Mouse (Mus musculus) C2C12 (cell line): Measurements from ENCODE around the gene Sntg2. TPM values are rescaled to one million over a fixed set of nuclear protein-coding genes. Genes with fewer than 3 reads are reported as not detected.

ENCODE experiments used
- H3K27me3 ChIP-seq: one replicate; pipeline ENCODE4 v1.6.1; 2011; ENCODE audit not compliant: control insufficient read depth, insufficient read depth, insufficient read length
- H3K36me3 ChIP-seq: one replicate; pipeline ENCODE4 v1.6.1; 2011; ENCODE audit not compliant: control insufficient read depth, insufficient read depth
- H3K4me3 ChIP-seq: one replicate; pipeline ENCODE4 v1.5.1; 2011; ENCODE audit warnings: mild to moderate bottlenecking, control low read depth; ENCODE audit not compliant: poor library complexity, insufficient read depth, severe bottlenecking
- H3K79me2 ChIP-seq: one replicate; pipeline ENCODE4 v1.6.1; 2011; ENCODE audit not compliant: control insufficient read depth, insufficient read depth
- H3K79me3 ChIP-seq: one replicate; pipeline ENCODE4 v1.6.1; 2011; ENCODE audit warnings: low read depth, control low read depth
- H3ac ChIP-seq: one replicate; pipeline ENCODE3; 2011; ENCODE audit warnings: low read depth; ENCODE audit not compliant: control insufficient read depth, insufficient read length
- CEBPB ChIP-seq: IDR thresholded peaks from one replicate; pipeline ENCODE4 v1.6.1; 2011; ENCODE audit warnings: low read depth, mild to moderate bottlenecking, control low read depth, moderate library complexity
- CTCF ChIP-seq: IDR thresholded peaks from one replicate; pipeline ENCODE4 v1.5.1; 2011; ENCODE audit not compliant: control insufficient read depth, insufficient read depth, insufficient read length
- FOSL1 ChIP-seq: IDR thresholded peaks from one replicate; pipeline ENCODE4 v1.8.0; 2011; ENCODE audit warnings: mild to moderate bottlenecking, low read length; ENCODE audit not compliant: poor library complexity, insufficient read depth, severe bottlenecking
- MAX ChIP-seq: IDR thresholded peaks from one replicate; pipeline ENCODE4 v1.6.1; 2011; ENCODE audit warnings: mild to moderate bottlenecking, control low read depth
- MYOD1 ChIP-seq: IDR thresholded peaks from one replicate; pipeline ENCODE4 v1.6.1; 2011; ENCODE audit warnings: low read depth; ENCODE audit not compliant: control insufficient read depth, insufficient read length
- MYOG ChIP-seq: IDR thresholded peaks from one replicate; pipeline ENCODE4 v1.6.1; 2011; ENCODE audit not compliant: control insufficient read depth, insufficient read length; ENCODE audit errors: extremely low read depth
- USF1 ChIP-seq: IDR thresholded peaks from one replicate; pipeline ENCODE4 v1.6.1; 2011; ENCODE audit warnings: low read depth, mild to moderate bottlenecking, control low read depth, moderate library complexity
- polyA plus RNA-seq: library from polyadenylated mRNA; unstranded; fragments of >200 nt; fragmentation: generic; extraction: Trizol; gene quantifications from one replicate; pipeline ENCODE4 v1.2.1, GENCODE M21; 2012; ENCODE audit warnings: missing spikeins

The Sntg2 gene
- polyA plus RNA-seq, 1 experiment: not detected

DNA sequence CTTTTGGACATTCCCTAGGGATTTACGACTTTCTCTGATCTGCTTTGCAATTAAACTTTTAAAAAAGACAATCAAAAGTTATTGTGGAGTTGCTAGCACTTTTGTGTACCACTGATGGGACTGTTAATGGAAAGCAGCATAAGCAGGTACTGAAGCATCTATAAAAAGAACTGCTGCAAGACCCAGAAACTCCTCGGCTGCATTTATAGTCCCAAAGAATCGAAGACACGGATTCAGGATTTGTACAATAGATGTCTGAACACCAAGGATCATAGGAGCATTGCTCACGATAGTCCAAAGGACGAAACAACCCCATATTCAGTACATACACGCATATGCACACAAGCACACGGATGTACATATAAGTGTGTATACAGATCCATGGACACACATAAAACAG, 213.4 kb downstream of the Sntg2 start:
- TF ChIP-seq MYOG: no peak
- TF ChIP-seq CEBPB: no peak
- no peak for TF ChIP-seq MAX
- no peak for TF ChIP-seq MYOD1
- TF ChIP-seq CTCF: no peak
- no peak for TF ChIP-seq FOSL1
- TF ChIP-seq USF1: no peak
- H3ac ChIP-seq: no peak overlapping the region
- H3K27me3 ChIP-seq: no peaks in the 10 kb centered on the region
- no peaks in the 10 kb centered on the region for H3K79me2 ChIP-seq
- no peak overlapping the region for H3K4me3 ChIP-seq
- no peaks in the 10 kb centered on the region for H3K36me3 ChIP-seq
- H3K79me3 ChIP-seq: no peaks in the 10 kb centered on the region

DNA sequence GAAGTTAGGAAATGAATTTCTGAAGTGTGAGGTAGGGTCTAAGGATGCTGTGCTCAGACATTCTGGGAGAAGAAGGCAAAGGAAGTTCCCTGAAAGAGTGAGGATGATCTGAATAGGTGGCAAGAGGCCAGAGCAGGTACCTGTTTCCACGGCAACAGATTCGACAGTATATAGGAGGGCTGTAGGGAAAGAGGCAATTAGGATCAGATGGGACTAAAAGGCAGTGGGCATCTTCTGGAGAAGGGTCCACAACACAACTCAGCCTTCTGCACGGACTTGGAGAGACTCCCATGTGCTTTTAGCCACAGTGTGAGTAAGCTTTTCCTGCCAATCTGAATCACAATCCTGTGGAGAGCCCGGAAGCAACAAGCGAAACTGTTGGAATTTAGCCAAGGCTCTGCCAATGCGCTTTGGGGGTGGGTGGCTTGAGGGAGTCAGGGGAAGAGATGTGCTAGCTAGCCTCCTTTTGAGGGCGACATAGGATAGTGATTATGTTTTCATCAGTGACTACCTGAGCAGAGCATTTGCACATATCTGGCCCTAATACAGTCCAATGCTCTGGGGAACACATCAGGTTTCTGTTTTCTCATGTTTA, 219.0 kb downstream of the Sntg2 start:
- Histone ChIP-seq H3K27me3 (no peaks in the 10 kb centered on the region), H3K79me2 (no peaks in the 10 kb centered on the region), H3K4me3 (no peak overlapping the region), H3K36me3 (no peaks in the 10 kb centered on the region), H3K79me3 (no peaks in the 10 kb centered on the region), H3ac (no peak overlapping the region)
- TF ChIP-seq FOSL1: no peak
- TF ChIP-seq CTCF: no peak
- no peak for TF ChIP-seq USF1
- TF ChIP-seq MYOG: no peak
- no peak for TF ChIP-seq MAX
- no peak for TF ChIP-seq CEBPB
- TF ChIP-seq MYOD1: no peak

DNA sequence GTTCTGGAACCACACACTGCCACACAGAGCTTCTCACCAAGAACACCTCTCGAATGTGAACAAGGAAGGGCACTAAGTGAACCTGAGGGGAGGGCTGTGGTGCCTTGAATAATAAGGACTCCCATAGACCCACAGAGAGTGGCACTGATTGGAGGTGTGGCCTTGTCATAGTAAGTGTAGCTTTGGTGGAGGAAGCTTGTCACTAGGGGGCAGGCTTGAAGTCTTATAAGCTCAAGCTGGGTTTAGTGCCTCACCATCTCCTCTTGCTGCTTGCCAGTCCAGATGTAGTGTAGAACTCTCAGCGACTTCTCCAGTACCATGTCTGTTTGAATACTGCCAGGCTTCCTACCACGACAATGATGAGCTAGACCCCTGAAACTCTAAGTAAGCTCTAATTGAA, 231.1 kb downstream of the Sntg2 start:
- no peaks in the 10 kb centered on the region for H3K79me3 ChIP-seq
- H3ac ChIP-seq: no peak overlapping the region
- H3K4me3 ChIP-seq: no peak overlapping the region
- H3K27me3 ChIP-seq: no peaks in the 10 kb centered on the region
- TF ChIP-seq MAX (no peak), CEBPB (no peak), MYOD1 (no peak), MYOG (no peak), FOSL1 (no peak), USF1 (no peak), CTCF (no peak)
- no peaks in the 10 kb centered on the region for H3K79me2 ChIP-seq
- no peaks in the 10 kb centered on the region for H3K36me3 ChIP-seq

DNA sequence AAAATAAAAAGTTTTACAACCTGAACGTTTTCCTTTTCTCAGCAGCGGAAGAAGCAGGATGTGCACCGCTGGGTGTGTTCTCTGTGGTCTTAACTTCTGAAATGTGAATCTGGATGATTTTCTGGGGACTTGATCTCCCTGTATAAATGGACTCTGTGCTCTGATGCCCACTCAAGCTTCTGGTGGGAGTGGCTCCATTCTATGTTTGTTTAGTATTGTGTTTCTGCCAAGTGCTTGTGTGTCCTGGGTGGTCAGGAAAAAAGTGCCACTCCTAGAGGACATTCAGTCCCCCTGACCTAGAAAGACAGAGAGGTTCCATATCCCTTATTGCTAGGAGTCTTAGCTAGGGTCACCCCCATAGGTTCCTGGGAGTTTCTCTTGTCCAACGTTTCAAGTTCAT, 240.7 kb downstream of the Sntg2 start, which contains the start of gene Tpo:
Gene Tpo (minus strand): TSS at position 101 of the 400 bp plus-strand sequence.
- H3ac ChIP-seq: no peak within 1 kb of the TSS
- no peak within 1 kb of the TSS for H3K4me3 ChIP-seq

DNA sequence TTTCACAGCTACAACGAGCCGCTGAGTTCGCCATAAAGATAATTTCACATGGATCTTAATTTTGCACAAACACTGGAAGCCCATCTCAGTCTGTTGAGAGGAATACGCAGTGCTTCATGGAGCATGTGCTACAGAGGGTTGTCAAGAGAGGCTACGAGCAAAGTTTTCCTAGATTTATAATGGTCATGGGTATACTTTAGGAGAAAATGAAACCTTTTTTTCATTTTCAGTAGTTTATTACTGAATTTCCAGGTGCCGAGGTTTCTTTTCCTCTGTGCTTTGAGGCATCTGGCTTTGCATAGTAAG, 243.8 kb downstream of the Sntg2 start:
- Histone ChIP-seq H3K79me3 (no peaks in the 10 kb centered on the region), H3ac (no peak overlapping the region), H3K36me3 (no peaks in the 10 kb centered on the region), H3K79me2 (no peaks in the 10 kb centered on the region), H3K27me3 (no peaks in the 10 kb centered on the region), H3K4me3 (no peak overlapping the region)
- TF ChIP-seq USF1 (no peak), MYOD1 (no peak), CTCF (no peak), CEBPB (no peak), MAX (no peak), MYOG (no peak), FOSL1 (no peak)

More for the DNA sequence above, 240.7 kb downstream of the Sntg2 start, which contains the start of gene Tpo:
- TF ChIP-seq MYOD1: no peak
- TF ChIP-seq CTCF: no peak
- TF ChIP-seq MAX: no peak
- no peaks in the 10 kb centered on the region for H3K36me3 ChIP-seq
- H3K79me2 ChIP-seq: no peaks in the 10 kb centered on the region
- H3K79me3 ChIP-seq: no peaks in the 10 kb centered on the region
- H3K27me3 ChIP-seq: no peaks in the 10 kb centered on the region
